Mouse (Mus musculus) heart, postnatal 0 days (tissue): ENCODE results near the gene Ly75.

Experiments
- CTCF ChIP-seq: IDR thresholded peaks from 2 replicates; pipeline ENCODE4 v1.5.1; 2016; ENCODE audit warnings: antibody characterized with exemption, control low read depth, low read depth
- EP300 ChIP-seq: IDR thresholded peaks from 2 replicates; pipeline ENCODE4 v1.6.1; 2016; ENCODE audit warnings: antibody characterized with exemption, low read depth

- TF ChIP-seq EP300 (no peak), CTCF (no peak)
Measured at GRCm38 (mm10) chr2:60347875-60348274, 35.2 kb downstream of the Ly75 start.
